Mouse (Mus musculus): ENCODE measurements around the gene Ssh1.

Ssh1 gene

GRCm38 (mm10) chr5:113930648-113931609 is 62.8 kb downstream of the Ssh1 start:
- peak; percentile 40 for DNase-seq (ENCODE audit: inconsistent ontology term)

GRCm38 (mm10) chr5:113929950-113930647 is 63.6 kb downstream of the Ssh1 start:
- no peak for DNase-seq (ENCODE audit: inconsistent ontology term)

DNA sequence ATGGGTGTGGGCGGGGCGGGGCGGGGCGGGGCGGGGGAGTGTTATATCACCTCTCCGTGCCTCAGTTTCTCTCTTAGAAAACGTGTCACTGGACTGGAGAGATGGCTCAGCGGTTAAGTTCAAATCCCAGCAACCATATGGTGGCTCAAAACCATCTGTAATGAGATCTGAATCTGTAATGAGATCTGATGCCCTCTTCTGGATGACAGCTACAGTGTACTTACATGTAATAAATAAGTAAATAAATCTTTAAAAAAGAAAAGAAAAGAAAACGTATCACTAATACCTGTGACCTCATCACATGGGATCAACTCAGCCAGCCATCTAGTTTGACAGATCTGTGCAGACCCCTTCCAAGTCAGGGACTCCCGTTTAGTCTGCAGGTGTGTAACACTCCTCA is 64.2 kb downstream of the Ssh1 start:
- DNase-seq (ENCODE audit: inconsistent ontology term): no peak

GRCm38 (mm10) chr5:113924608-113925007 is 69.1 kb downstream of the Ssh1 start:
- DNase-seq (ENCODE audit: inconsistent ontology term): no peak

- DNase-seq (ENCODE audit: inconsistent ontology term): no peak
Measured at GRCm38 (mm10) chr5:113921310-113922166, 72.2 kb downstream of the Ssh1 start.

DNA sequence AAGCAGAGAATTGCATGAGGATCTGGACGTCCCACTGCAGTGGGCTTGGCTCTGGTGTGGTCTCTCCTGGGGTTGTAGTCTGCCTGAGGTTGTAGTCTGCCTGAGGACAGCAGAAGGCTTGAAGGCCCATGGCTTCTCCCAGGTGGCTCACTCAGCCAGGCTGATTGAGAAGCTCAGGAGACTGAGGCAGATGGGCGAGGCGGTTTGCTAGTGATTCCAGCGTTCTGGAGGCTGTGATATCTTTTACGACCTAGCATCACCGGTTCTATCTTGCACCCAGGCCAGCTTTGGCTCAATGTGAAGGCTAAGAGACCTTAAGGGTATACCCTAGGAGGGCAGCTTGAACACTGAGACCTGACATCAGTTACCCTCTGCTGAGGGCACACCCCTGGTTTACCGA is 74.6 kb downstream of the Ssh1 start:
- DNase-seq (ENCODE audit: inconsistent ontology term): no peak

DNA sequence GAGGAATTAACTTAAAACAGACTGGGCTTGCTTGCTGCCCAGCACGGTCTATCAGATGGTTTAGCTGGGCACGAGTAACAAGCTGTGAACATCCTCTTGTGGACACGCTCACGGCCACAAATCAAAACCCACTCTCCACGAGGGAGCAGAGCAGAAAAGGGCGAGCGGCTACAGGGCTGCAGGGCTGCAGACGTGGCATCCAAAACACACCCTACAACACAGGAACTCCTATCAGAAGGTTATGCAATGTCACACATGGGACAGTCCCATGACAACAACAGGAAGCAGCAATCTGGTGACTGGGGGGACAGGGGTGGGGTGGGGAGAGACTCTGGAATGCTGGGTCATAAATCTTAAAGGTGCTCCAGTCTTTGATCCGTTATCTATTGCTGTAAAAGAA is 75.0 kb downstream of the Ssh1 start:
- no peak for DNase-seq (ENCODE audit: inconsistent ontology term)

- no peak for DNase-seq (ENCODE audit: inconsistent ontology term)
Measured at GRCm38 (mm10) chr5:113910705-113911104, 83.0 kb downstream of the Ssh1 start.

GRCm38 (mm10) chr5:113910065-113910701 is 83.5 kb downstream of the Ssh1 start:
- DNase-seq (ENCODE audit: inconsistent ontology term): no peak

DNA sequence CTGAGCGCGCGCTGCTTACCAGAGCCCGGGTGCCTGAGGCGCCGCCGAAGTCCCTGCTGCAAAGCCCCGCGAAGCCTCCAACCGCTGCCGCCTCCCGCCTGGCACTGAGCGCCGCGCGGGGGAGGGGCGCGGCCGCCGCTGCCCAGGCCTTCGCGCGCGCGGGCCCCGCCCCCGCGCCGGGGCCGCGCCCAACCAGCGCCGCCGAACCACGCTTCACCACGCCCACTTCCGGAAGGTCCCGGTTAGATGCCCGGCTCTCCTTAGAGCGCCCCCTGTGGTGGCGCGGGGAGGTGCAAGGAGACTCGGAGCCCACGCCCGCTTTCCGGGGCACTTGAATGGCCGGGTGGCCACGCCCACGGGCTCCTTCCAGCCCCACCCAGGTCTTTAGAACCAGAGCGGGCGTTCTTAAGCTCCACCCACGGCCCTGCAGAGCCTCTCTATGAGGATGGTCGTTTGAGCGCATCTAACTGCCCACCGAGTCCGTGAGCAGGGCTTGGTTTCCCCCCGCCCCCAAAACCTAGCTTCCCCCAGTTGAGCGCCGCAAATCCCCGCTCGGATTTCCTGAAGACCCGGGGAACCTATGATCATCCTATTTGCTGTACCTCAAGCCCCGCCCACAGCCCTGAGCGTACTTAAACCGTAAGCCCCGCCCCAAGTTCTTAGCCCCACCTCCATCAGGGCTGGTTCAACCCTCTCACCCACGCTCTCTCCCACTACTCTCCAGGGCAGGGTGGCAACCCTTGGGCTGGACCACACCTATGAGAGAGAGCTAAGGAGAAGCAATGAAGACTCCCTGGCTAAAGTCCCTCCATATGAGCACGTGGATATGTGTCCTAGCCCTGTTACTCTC is 84.9 kb downstream of the Ssh1 start, which contains the start of gene Coro1c:
Gene Coro1c (minus strand): TSS at position 167 of the 850 bp plus-strand sequence.
- DNase-seq (ENCODE audit: inconsistent ontology term): peak; percentile 99

- DNase-seq (ENCODE audit: inconsistent ontology term): peak; percentile 76
Measured at GRCm38 (mm10) chr5:113907786-113908567, 85.7 kb downstream of the Ssh1 start.

- DNase-seq (ENCODE audit: inconsistent ontology term): peak; percentile 88
Measured at GRCm38 (mm10) chr5:113906958-113907735, 86.5 kb downstream of the Ssh1 start.

GRCm38 (mm10) chr5:113904987-113905386 is 88.7 kb downstream of the Ssh1 start:
- DNase-seq (ENCODE audit: inconsistent ontology term): no peak

DNA sequence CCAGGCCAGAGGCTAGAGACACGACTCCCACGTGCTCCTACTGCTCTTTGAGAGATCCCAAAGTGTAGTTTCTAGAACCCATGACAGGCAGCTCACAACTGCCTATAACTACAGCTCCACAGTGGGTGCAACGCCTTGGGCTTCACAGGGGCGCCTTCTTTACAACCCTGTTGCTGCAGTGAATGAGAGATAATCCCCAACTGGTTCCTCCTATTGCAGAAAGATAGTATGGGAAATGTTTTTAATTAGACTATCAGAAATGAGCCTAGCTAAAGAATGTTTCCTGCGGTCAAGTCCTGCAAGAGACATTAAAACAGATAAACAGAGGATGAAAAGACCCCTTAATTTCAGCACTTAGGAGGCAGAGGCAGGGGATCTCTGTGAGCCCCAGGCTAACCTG is 90.7 kb downstream of the Ssh1 start:
- DNase-seq (ENCODE audit: inconsistent ontology term): no peak

- no peak for DNase-seq (ENCODE audit: inconsistent ontology term)
Measured at GRCm38 (mm10) chr5:113902017-113902416, 91.7 kb downstream of the Ssh1 start.

GRCm38 (mm10) chr5:113901074-113901571 is 92.6 kb downstream of the Ssh1 start:
- peak; percentile 66 for DNase-seq (ENCODE audit: inconsistent ontology term)

GRCm38 (mm10) chr5:113899543-113899942 is 94.2 kb downstream of the Ssh1 start:
- no peak for DNase-seq (ENCODE audit: inconsistent ontology term)

- no peak for DNase-seq (ENCODE audit: inconsistent ontology term)
Measured at GRCm38 (mm10) chr5:113892005-113892404, 101.7 kb downstream of the Ssh1 start.

DNA sequence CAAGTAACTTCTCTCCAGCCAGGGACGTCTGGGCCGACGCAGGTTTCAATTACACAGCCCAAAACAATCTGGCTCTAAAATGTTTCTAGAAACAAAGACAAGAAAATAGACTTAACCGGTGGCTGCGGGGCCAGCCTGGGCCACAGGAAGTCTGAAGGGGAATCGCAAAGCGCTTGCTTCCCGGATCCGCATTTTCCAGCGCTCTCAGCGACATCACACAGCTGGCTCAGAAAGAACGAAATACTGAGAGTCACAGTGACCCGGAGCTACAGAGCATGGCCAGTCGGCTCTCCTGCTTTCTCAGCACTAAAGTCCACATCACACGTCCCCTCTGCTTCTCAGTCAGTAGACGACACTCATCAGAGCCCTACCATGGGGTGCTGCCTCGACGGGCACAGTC is 102.8 kb downstream of the Ssh1 start:
- no peak for DNase-seq (ENCODE audit: inconsistent ontology term)

Data from Muller cell, postnatal 12 days (primary cell).